Mouse (Mus musculus) liver, postnatal 0 days (tissue): ENCODE data around the gene Basp1.

Experiments
- CTCF ChIP-seq: sonication (generic); IDR thresholded peaks from 2 replicates; pipeline ENCODE4 v1.5.1; 2016; ENCODE audit warnings: antibody characterized with exemption, low read depth
- EP300 ChIP-seq: IDR thresholded peaks from 2 replicates; pipeline ENCODE4 v1.6.1; 2016; ENCODE audit warnings: antibody characterized with exemption, low read depth, mild to moderate bottlenecking

DNA sequence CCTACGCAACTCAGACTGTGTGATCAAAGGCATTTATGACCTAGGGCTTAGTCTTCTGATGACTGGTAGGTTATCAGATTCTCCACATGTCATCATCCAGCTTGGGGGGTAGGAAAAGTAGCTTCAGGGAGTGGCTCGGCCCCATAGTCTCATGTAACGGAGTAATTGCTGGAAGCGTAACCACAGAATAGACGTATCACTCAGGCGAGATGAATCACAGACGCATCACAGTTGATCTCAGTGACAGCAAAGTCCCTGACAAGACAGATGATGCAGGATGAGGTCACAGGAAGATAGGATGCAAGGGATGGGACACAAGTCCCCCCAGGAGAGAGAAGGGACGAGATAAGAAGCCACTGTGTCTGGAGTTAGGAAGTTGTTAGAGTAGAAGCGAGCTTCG lies 30.6 kb upstream of the Basp1 start:
- TF ChIP-seq CTCF: no peak
- TF ChIP-seq EP300: no peak
